Mouse (Mus musculus) thymus, adult 2 months (tissue): ENCODE measurements around the gene Rsph14.

Experiments
- CTCF ChIP-seq: fragments of 200-500 bp; IDR thresholded peaks from 2 replicates; pipeline ENCODE4 v1.5.1; 2012; ENCODE audit warnings: mild to moderate bottlenecking, control low read depth, low read length, moderate library complexity, borderline replicate concordance; ENCODE audit not compliant: control insufficient read depth, poor library complexity, insufficient read depth; ENCODE audit errors: extremely low read depth
- POLR2A ChIP-seq: fragments of 200-500 bp; IDR thresholded peaks from 2 replicates; pipeline ENCODE4 v1.6.1; 2012; ENCODE audit warnings: mild to moderate bottlenecking, low read length, control low read depth, moderate library complexity; ENCODE audit not compliant: control insufficient read depth, poor library complexity, insufficient read depth; ENCODE audit errors: extremely low read depth

GRCm38 (mm10) chr10:75053655-75054054, 21.3 kb upstream of the Rsph14 start:
- no peak for TF ChIP-seq POLR2A
- TF ChIP-seq CTCF = no peak
